In genomic region chr4:83302887-83303827, GRCm38 (mm10) we compare ENCODE assay signal across 8 mouse cellular contexts. TPM values are rescaled to one million over a fixed set of nuclear protein-coding genes. Genes with fewer than 3 reads are reported as not detected.
DNase-seq lines count a peak whose midpoint lies in the region; ATAC-seq and TF ChIP-seq lines count a peak whose summit lies in the region.

No protein-coding gene starts in this region.

- no peak overlapping the region for H3K9ac ChIP-seq in embryonic facial prominence, embryonic 11.5 days (replicated peaks; ENCODE audit: low read length)
- H3K9ac ChIP-seq in heart, embryonic 11.5 days (ENCODE audit: low read depth, low read length) = no peak overlapping the region
- H3K9ac ChIP-seq in limb, embryonic 14.5 days (ENCODE audit: low read depth, low read length, severe bottlenecking) = no peak overlapping the region
- H3K9ac ChIP-seq in midbrain, postnatal 0 days (replicated peaks; ENCODE audit: low read length, poor library complexity, severe bottlenecking) = no peak overlapping the region

- H3K27ac ChIP-seq in embryonic facial prominence, embryonic 11.5 days (replicated peaks; ENCODE audit: low read depth, low read length) = no peak overlapping the region
- no peak overlapping the region for H3K27ac ChIP-seq in heart, embryonic 11.5 days (ENCODE audit: low read depth, low read length)
- H3K27ac ChIP-seq in limb, embryonic 14.5 days (replicated peaks; ENCODE audit: low read depth, low read length) = no peak overlapping the region
- no peak overlapping the region for H3K27ac ChIP-seq in midbrain, postnatal 0 days (ENCODE audit: low read depth, low read length)

- no peaks in the 10 kb centered on the region for H3K27me3 ChIP-seq in embryonic facial prominence, embryonic 11.5 days (ENCODE audit: control insufficient read depth, insufficient read depth, low read length)
- H3K27me3 ChIP-seq in heart, embryonic 11.5 days (ENCODE audit: control insufficient read depth, insufficient read depth, low read length) = no peaks in the 10 kb centered on the region
- no peaks in the 10 kb centered on the region for H3K27me3 ChIP-seq in limb, embryonic 14.5 days (ENCODE audit: control insufficient read depth, insufficient read depth, low read length)
- no peaks in the 10 kb centered on the region for H3K27me3 ChIP-seq in midbrain, postnatal 0 days (ENCODE audit: insufficient read depth, low read length)

- no peaks in the 10 kb centered on the region for H3K4me1 ChIP-seq in embryonic facial prominence, embryonic 11.5 days (ENCODE audit: control insufficient read depth, insufficient read depth, low read length)
- H3K4me1 ChIP-seq in heart, embryonic 11.5 days (ENCODE audit: control insufficient read depth, insufficient read depth, low read length) = peaks cover 5% of the 10 kb centered on the region
- H3K4me1 ChIP-seq in limb, embryonic 14.5 days (ENCODE audit: control insufficient read depth, insufficient read depth, low read length) = no peaks in the 10 kb centered on the region
- H3K4me1 ChIP-seq in midbrain, postnatal 0 days (ENCODE audit: insufficient read depth, low read length) = no peaks in the 10 kb centered on the region

- no peak overlapping the region for H3K4me2 ChIP-seq in embryonic facial prominence, embryonic 11.5 days (ENCODE audit: low read depth, low read length)
- peak overlapping the region; percentile 37 for H3K4me2 ChIP-seq in heart, embryonic 11.5 days
- no peak overlapping the region for H3K4me2 ChIP-seq in limb, embryonic 14.5 days (replicated peaks; ENCODE audit: low read depth, low read length, severe bottlenecking)
- no peak overlapping the region for H3K4me2 ChIP-seq in midbrain, postnatal 0 days (ENCODE audit: low read depth, low read length, poor library complexity, severe bottlenecking)

- no peak overlapping the region for H3K4me3 ChIP-seq in embryonic facial prominence, embryonic 11.5 days (ENCODE audit: low read depth, low read length)
- no peak overlapping the region for H3K4me3 ChIP-seq in heart, embryonic 11.5 days (ENCODE audit: low read depth, low read length)
- no peak overlapping the region for H3K4me3 ChIP-seq in limb, embryonic 14.5 days (replicated peaks; ENCODE audit: low read length)
- H3K4me3 ChIP-seq in midbrain, postnatal 0 days (ENCODE audit: low read depth, low read length) = no peak overlapping the region

- WGBS in embryonic facial prominence, embryonic 11.5 days = 33% methylated on average over 13 of the region's 13 CpGs
- WGBS in heart, embryonic 11.5 days (ENCODE audit: insufficient replicate concordance) = 33% methylated on average over 13 of the region's 13 CpGs
- WGBS in limb, embryonic 14.5 days = 34% methylated on average over 13 of the region's 13 CpGs
- WGBS in midbrain, postnatal 0 days = 41% methylated on average over 13 of the region's 13 CpGs

- ATAC-seq in embryonic facial prominence, embryonic 11.5 days (replicated peaks; ENCODE audit: insufficient number of reproducible peaks, low FRiP score, low TSS enrichment, low read depth) = 0 out of 2 replicates have a peak, but pooled peaks have one; percentile 46
- ATAC-seq in heart, embryonic 11.5 days (replicated peaks; ENCODE audit: insufficient number of reproducible peaks, low FRiP score, low TSS enrichment) = no peak
- ATAC-seq in limb, embryonic 14.5 days (ENCODE audit: low FRiP score, low read depth) = peak; percentile 70; the same call in 1 of the 2 replicates
- no peak; the same call in 1 of the 2 replicates for ATAC-seq in midbrain, postnatal 0 days (ENCODE audit: low FRiP score)

- H3K9me3 ChIP-seq in embryonic facial prominence, embryonic 11.5 days (replicated peaks; ENCODE audit: control insufficient read depth, low read length) = no peaks in the 10 kb centered on the region
- H3K9me3 ChIP-seq in heart, embryonic 11.5 days (replicated peaks; ENCODE audit: control insufficient read depth, low read length) = no peaks in the 10 kb centered on the region
- no peaks in the 10 kb centered on the region for H3K9me3 ChIP-seq in limb, embryonic 14.5 days (ENCODE audit: control insufficient read depth, low read length)
- H3K9me3 ChIP-seq in midbrain, postnatal 0 days (ENCODE audit: low read length) = no peaks in the 10 kb centered on the region

- H3K36me3 ChIP-seq in embryonic facial prominence, embryonic 11.5 days (replicated peaks; ENCODE audit: control insufficient read depth, insufficient read depth, low read depth, low read length) = no peaks in the 10 kb centered on the region
- H3K36me3 ChIP-seq in heart, embryonic 11.5 days (ENCODE audit: control insufficient read depth, insufficient read depth, low read length) = no peaks in the 10 kb centered on the region
- H3K36me3 ChIP-seq in limb, embryonic 14.5 days (ENCODE audit: control insufficient read depth, insufficient read depth, low read length) = no peaks in the 10 kb centered on the region
- no peaks in the 10 kb centered on the region for H3K36me3 ChIP-seq in midbrain, postnatal 0 days (ENCODE audit: insufficient read depth, low read length)

- no peak for TF ChIP-seq POLR2A in limb, embryonic 14.5 days (IDR thresholded peaks at IDR 0.05; ENCODE audit: borderline replicate concordance, extremely low read depth, insufficient read depth, insufficient read length)

- peak; percentile 91 for DNase-seq in CD4-positive, CD25-positive, alpha-beta regulatory T cell, adult 2 months (ENCODE audit: low read depth, low spot score)
- peak; percentile 40 for DNase-seq in adrenal gland, postnatal 25 days
- DNase-seq in embryonic facial prominence, embryonic 11.5 days (ENCODE audit: low spot score) = peak; percentile 92
- peak; percentile 90 for DNase-seq in kidney, adult 9 months
- DNase-seq in limb, embryonic 14.5 days (ENCODE audit: low spot score) = peak; percentile 95
- peak; percentile 93 for DNase-seq in midbrain, postnatal 0 days (ENCODE audit: low spot score)
- DNase-seq in spleen, postnatal 4 days (ENCODE audit: low spot score in 2 of 2) = peak; percentile 61 to 78

- peak; percentile 88 for TF ChIP-seq CTCF in midbrain, postnatal 0 days (IDR thresholded peaks at IDR 0.05)

RNA-seq across cellular contexts. Expression of gene Ttc39b, which starts 20.9 kb away (rescaled TPM):
- 16.7 and 19.6 TPM in 2 replicates for total RNA-seq in adrenal gland, postnatal 25 days (2021)
- 3.1 and 6.0 TPM in 2 replicates for polyA plus RNA-seq in embryonic facial prominence, embryonic 11.5 days (2014; fragmentation: Nextera tagmentation; extraction: Ambion mirVana)
- 2.3 and 2.9 TPM in 2 replicates for polyA plus RNA-seq in heart, embryonic 11.5 days (2014; fragmentation: Nextera tagmentation; extraction: Ambion mirVana)
- polyA plus RNA-seq in limb, embryonic 14.5 days (2012; rRNA removed) = 2.6 and 3.0 TPM in 2 replicates
- polyA plus RNA-seq in limb, embryonic 14.5 days (2014; fragmentation: Nextera tagmentation; extraction: Ambion mirVana) = 3.1 and 4.9 TPM in 2 replicates
- 14.7 and 16.4 TPM in 2 replicates for total RNA-seq in midbrain, postnatal 0 days (2014; rRNA removed)
- 4.9 and 5.7 TPM in 2 replicates for polyA plus RNA-seq in midbrain, postnatal 0 days (2015; fragmentation: Nextera tagmentation; extraction: Ambion mirVana)

Comparison
In these comparisons a context has a peak if more than half of its experiments do, and no peak if none do; other contexts are left out.
1. DNase-seq: peak in every context shown above with its lines; median percentile 95 in limb, embryonic 14.5 days; 93 in midbrain, postnatal 0 days; 92 in embryonic facial prominence, embryonic 11.5 days; 91 in CD4-positive, CD25-positive, alpha-beta regulatory T cell, adult 2 months; 90 in kidney, adult 9 months; 70 in spleen, postnatal 4 days; 40 in adrenal gland, postnatal 25 days.
2. ATAC-seq: peak in embryonic facial prominence, embryonic 11.5 days (single experiment) and limb, embryonic 14.5 days (single experiment); none in heart, embryonic 11.5 days (single experiment) and midbrain, postnatal 0 days (single experiment).